Mouse (Mus musculus): ENCODE data around the gene Susd1.
"Not testable (repeated sequence)": the region's sequence is repeated elsewhere in the genome, so short reads cannot be mapped to it uniquely, and the experiment has no call there.

Gene Susd1

DNA sequence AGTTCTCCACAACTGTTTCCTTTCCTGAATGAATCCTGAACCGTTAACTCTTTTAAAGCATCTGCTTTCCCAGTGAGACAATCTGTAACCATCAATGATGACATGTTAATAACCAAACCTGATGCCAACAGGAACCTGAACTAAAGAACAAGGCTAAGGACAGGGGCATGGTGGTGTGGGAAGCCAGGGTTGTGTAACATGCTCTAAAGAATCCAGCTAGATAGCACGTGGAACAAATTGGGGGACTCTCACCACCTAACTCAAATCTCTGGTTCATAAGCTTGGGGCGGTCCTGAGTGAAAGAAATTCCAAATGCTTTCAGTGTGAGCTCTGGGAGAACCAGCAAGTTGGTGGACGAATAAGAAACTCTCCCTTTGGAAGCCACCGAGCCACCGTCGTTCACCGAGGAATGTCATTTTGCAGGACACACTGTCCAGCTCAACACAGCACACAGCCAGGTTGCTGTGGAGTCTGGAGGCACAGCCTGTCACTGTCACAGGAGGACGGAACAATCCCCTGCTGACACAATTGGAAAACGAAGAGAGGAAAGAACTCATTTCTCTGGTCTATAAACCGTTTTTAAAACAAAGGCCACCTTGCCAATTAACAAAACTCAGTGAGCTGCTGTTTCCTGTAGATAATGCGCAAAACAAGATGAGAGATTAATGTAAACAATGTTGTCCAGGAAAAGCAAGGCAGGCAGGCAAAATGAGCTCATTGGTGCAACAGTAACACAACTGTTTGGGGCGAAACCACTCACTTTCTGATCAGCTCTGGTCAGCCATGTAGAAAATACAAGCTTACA lies 146.3 kb downstream of the Susd1 start:
- CTCF ChIA-PET = interaction anchor here (0.5 to 0.9 kb wide), 3 partner anchors 9 to 50 kb away, joined by 3 to 4 read pairs (median 4); no protein-coding TSS in a partner anchor

DNA sequence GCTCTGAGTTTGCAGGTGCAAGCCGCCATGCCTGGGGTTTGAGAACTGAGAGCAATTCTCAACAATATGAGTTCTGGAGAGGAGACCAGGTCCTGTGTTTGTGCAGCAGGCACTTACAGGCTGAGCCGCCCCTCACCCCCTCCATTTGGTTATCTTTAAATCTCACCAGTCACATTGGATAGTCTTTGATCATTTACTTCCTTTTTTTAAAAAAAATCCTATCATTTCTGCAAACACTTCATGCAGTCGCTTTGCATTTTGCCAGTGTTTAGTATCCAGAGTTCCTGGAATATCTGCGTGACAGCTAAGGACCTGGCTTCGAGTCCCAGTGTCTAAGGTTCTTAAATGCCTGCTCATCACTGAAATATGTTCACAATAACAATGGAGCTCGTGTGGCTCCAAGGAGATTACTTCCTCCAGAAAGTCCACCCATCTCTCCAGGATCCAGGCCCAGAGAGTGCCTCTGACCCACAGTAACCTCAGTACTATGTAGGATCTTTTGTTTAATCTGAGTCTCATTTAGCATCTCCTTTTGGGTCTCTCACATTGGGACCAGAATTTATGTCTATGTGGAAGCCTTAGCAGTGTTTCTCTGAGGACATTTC lies 147.4 kb downstream of the Susd1 start:
- CTCF ChIA-PET = interaction anchor here (0.6 kb wide), 2 partner anchors 13 to 195 kb away, joined by 3 to 4 read pairs; no protein-coding TSS in a partner anchor

DNA sequence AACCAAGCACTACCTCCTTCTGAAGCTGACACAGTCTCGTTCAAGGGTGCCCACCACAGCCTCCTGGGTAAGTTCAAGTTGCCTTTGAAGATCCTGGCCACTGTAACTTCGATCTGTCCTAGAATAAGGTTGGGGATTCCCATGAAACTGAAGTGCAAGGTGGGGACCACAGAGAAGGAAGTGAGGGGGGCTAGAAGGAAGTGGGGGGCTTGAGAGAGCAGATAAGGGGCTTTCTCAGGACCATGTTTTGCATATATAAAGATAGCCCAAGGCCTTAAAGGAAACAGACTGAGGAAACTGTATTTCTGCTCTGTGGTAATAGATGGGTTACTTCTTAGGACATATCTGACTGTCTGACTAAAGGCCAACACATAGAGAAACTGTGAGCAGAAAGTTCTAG lies 151.3 kb downstream of the Susd1 start:
- CTCF ChIA-PET = no interaction called here

DNA sequence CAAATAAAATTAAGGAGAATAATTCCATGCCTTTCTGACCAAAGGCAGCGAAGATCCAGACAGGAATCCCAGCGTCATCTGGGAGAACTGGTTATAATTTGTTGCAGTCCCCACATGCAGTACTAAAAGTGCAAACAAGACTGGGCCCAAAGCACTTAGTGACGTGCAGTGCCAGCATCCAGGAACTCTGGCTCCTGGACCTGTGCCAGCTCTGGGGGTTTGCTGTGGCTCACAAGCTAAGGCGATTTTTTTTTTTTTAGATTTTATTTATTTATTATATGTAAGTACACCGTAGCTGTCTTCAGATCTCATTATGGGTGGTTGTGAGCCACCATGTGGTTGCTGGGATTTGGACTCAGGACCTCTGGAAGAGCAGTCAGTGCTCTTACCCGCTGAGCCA lies 152.1 kb downstream of the Susd1 start:
- CTCF ChIA-PET = not testable (repeated sequence)

DNA sequence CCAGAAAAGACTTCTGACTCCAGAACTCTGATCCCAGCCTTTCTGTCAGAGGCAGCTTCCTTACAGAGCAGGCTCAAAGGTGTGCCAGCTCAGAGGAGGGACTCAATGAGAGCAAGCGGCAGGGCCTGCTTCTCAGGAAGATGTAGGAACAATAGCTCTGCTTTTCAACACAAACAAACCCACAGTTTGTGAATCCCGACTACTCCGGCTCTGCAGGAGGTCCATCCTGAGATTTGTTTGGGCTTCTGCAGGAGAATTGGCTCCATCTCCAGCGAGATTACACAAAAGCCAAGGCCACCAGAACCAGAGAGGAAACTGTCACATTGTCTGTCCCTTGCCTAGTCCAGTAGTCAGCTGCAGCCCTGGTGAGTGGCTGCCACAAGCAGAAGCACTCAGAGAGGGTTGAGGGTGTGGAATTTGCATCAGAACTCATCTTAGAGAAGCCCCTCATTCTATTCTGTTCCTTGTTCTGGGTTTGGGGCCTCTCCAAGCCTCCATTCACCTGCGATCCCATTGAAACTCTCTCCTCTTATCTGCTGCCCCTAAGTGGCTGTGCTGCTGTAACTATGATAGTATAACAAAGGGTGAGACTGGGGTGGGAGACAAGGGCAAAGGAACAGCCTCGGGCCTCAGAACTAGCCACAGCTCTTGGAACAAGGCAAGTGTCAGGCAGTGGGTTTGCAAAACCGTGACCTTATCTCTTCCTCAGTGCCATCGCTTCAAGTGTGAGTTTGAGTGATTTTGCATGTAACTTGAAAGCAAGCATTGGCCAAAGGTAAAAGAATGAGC lies 155.5 kb downstream of the Susd1 start:
- CTCF ChIA-PET = interaction anchor here (0.8 kb wide), 1 partner anchor 16 kb away, joined by 4 read pairs; no protein-coding TSS in a partner anchor

DNA sequence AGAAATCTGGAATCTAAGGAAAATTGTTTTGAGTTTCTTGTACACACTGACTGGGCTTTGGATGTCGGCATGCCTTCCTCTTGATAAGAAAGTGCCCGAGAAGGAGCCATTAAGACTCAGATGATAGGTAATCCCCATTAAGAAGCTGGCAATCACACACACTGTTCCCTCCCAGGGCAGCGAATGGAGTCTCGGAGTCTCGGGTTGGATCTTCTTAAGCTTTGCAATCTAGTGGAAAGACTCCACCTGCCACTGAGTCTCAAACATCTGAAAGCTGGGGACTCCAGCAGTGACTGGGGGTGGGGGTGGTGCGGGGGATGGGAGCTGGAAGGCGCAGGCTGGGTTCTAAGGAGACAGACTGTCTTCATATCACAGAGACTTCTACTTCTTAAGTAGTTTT lies 156.3 kb downstream of the Susd1 start:
- CTCF ChIA-PET = interaction anchor here (0.8 to 1.0 kb wide), 3 partner anchors 10 to 49 kb away, joined by 4 to 5 read pairs (median 4); no protein-coding TSS in a partner anchor

DNA sequence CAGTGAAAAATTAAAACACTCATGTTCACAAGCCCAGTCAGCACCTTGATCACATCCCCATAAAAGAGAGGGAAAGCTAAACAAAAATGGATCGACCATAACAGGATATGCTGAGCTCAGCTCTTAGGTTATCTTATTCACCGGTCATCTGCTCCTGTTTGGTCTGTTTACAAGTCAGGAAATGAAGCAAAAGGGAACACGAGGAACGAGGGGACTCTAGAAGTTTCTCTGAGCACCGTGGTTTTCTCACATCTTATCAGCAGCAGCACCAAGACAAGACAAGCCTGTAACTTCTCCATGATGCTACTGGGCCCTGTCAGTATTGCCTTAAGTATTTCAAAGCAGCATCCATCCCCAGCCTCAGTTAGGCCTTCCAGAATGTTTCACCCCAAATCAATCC lies 157.6 kb downstream of the Susd1 start:
- CTCF ChIA-PET = no interaction called here

DNA sequence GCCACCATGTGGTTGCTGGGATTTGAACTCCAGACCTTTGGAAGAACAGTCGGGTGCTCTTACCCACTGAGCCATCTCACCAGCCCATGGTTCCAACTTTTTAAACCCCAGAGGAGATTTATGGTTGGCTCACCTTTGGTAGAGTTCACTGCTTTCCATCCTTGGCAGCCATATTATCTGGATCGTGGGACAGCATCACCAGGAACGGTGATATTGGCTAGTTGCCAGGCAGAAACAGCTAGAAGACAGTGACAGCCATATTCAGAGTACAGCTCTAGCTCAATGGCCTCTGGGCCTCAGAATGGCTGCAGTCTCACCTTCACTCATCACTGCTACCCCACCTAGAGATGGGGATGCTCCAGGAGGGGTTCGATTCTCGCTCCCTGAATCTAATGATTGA lies 159.3 kb downstream of the Susd1 start:
- CTCF ChIA-PET = interaction anchor here (0.6 kb wide), 2 partner anchors 11 to 339 kb away, joined by 3 read pairs; no protein-coding TSS in a partner anchor

DNA sequence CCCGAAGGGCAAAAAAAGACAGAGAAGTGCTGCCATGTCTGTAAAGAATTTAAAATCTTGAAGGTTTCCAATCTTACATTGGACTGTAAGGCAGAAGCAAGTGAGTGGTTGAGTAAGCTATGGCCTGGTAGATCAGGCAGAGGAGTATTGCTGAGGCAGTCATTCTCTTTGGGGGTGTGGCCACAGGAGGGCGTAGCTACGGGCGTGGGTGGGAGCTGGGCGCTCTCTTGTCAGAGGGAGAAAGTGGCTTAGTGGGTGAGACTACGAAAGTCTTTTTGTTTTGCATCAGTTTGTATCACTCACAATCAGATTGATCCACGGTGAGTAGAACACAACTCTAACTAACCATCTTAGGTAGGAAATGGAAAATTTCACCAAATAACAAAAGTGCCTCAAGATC lies 160.0 kb downstream of the Susd1 start:
- CTCF ChIA-PET = interaction anchor here (0.6 kb wide), 2 partner anchors 12 to 339 kb away, joined by 3 read pairs; no protein-coding TSS in a partner anchor

DNA sequence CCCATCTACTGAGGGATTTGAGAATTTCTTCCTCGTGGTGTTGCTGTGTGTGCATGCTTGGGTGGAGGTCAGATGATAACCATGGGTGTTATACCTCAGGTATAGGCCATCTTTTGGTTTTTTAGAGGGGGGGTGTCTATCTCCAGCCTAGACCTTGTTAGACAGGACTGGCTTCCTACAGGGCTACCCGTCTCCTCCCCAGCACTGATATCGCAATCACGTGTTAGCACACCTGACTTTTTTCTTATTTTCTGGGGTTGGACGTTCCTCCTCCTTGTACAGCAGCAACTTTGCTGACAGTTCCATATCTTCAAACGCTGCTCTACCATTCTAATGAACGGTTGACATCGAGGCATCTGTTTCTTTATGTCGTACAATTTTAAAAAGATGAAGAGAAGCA lies 160.5 kb downstream of the Susd1 start:
- CTCF ChIA-PET = no interaction called here

DNA sequence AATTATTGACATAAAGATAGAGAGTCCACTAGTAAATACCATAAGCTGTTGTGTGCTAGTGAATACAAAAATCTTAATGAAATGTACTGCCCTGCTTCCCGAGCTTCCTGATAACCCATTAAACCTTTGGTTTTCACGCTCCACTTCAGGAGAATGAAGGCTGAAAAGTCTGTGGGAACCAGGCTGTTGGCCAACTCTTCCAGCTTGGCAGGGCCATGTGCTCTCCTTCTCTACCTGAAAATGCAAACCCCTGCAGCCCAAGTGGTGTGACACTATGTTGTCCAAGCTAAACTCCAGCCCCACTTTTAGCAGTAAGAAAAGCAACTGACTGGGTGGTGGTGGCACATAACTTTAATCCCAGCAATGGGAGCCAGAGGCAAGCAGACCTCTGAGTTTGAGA lies 162.5 kb downstream of the Susd1 start:
- CTCF ChIA-PET = interaction anchor here (0.6 kb wide), 1 partner anchor 171 kb away, joined by 4 read pairs; no protein-coding TSS in a partner anchor

DNA sequence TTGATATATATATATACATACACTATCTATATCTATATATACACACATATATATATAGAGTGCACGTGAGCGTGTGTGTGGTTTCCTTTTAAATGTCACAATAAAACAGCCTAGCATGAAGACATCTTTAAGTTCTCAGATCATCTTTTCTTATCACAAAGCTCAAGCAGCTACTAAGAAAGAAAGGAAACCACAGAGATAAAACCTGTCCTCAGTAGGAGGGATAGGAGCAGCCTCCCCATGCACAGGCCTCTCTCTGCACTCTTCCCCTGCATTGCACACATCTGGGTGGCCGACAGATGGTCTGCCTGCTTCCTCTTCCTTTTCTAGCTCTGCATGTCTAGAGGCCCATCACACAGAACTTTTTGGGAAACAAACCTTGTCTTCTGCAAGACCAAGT lies 162.9 kb downstream of the Susd1 start:
- CTCF ChIA-PET = interaction anchor here (0.6 kb wide), 1 partner anchor 171 kb away, joined by 4 read pairs; no protein-coding TSS in a partner anchor

DNA sequence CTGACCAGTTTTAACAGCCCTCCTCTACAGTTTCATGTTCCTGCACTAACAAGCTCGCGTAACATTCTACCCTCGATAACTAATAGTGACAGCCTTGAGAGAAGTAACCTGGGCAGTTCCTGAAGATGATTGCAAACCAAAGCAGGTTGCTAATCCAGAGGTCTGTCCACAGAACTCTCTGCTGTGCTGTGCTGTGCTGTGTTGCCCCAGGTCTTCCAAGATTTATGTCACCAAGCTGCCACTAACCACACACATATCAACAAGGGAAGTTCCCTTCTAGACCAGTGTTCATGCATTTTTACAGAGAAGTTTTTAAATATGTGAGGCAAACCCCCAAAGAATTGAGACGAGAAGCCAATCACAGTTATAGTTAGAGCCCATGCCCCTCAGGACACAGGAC lies 164.3 kb downstream of the Susd1 start:
- CTCF ChIA-PET = no interaction called here

DNA sequence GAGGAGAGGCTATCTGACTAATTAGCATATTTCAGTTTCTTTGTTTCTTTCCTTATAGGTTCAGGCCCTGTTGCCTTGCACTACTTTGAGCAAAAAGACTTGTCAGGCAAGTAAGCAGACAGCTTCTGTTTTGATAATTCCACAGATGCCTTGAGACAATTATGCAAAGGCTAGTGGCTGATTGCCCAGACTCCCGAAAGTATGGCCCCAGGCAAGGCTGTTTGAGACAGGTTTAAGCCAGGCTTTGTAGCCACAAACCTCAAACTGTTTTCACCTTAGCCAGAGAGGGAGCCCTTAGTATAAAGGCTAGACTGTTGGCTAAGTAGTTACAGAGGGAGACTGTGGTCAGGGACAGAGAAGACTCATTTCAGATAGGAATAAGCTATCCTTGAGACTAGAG lies 165.1 kb downstream of the Susd1 start:
- CTCF ChIA-PET = no interaction called here

DNA sequence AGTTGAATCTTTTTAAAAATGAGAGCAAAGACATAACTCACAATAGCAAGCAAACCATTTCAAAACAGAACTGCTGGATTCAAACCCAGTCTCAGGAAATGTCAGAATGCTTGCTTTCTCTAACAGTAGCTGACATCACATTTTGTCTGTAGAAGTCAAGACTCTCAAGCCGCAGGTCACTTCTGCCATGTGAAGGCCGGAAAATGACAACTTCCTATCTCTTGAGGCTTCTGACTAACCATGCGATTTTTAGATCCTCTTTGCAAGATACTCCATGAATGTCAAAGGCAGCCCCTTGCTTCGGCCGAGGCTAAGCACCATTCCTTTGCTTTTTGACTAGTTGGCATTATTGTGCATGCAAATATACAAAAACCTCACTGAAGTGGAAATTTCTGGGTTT lies 172.8 kb downstream of the Susd1 start:
- CTCF ChIA-PET = interaction anchor here (0.9 kb wide), 1 partner anchor 271 kb away, joined by 3 read pairs; no protein-coding TSS in a partner anchor

DNA sequence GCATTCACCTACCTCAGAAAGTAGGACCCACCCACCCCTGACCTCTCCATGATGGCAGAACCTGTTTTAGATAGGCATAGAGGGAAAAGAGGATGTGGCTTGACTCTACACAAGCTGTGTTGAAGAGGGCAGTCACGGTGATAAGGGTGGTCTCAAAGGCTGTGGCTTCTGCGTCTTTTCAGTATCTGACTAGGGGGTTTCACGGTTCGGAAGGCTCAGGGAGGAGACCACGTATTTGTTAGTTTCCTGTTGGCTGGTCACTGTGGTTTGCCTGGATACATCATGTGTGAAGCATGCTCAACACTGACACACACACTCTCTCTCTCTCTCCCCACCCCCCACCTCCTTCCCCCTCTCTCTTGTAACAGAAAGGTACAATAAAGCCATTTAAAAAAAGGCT lies 173.3 kb downstream of the Susd1 start:
- CTCF ChIA-PET = interaction anchor here (0.9 kb wide), 1 partner anchor 271 kb away, joined by 3 read pairs; no protein-coding TSS in a partner anchor
